Mouse (Mus musculus) liver, embryonic 15.5 days (tissue): ENCODE data around the gene Ccdc83. TPM values are rescaled to one million over a fixed set of nuclear protein-coding genes. Genes with fewer than 3 reads are reported as not detected.
"Not testable (repeated sequence)": the region's sequence is repeated elsewhere in the genome, so short reads cannot be mapped to it uniquely, and the experiment has no call there.

ENCODE experiments used
- ATAC-seq: fragments of 200-750 bp; cut with Nextera tagmentation; 2 replicates; pipeline ENCODE4 v1.8.0; 2017; ENCODE audit warnings: moderate number of reproducible peaks, mild to moderate bottlenecking, moderate library complexity; ENCODE audit not compliant: insufficient read depth
- H3K27ac ChIP-seq: fragments of 300-500 bp; sonication (generic); replicated peaks from 2 replicates; pipeline ENCODE4 v1.5.1; 2015; ENCODE audit warnings: mild to moderate bottlenecking, inconsistent platforms
- H3K27me3 ChIP-seq: fragments of 300-500 bp; sonication (generic); 2 replicates; pipeline ENCODE4 v1.6.1; 2015; ENCODE audit warnings: mild to moderate bottlenecking, inconsistent platforms
- H3K36me3 ChIP-seq: fragments of 300-500 bp; sonication (generic); replicated peaks from 2 replicates; pipeline ENCODE4 v1.6.1; 2015; ENCODE audit warnings: moderate library complexity, mild to moderate bottlenecking, inconsistent platforms
- H3K4me1 ChIP-seq: fragments of 300-500 bp; sonication (generic); replicated peaks from 2 replicates; pipeline ENCODE4 v1.6.1; 2015; ENCODE audit warnings: inconsistent platforms
- H3K4me2 ChIP-seq: fragments of 300-500 bp; sonication (generic); 2 replicates; pipeline ENCODE4 v1.6.1; 2015; ENCODE audit warnings: moderate library complexity, mild to moderate bottlenecking, inconsistent platforms
- H3K4me3 ChIP-seq: fragments of 300-500 bp; sonication (generic); replicated peaks from 2 replicates; pipeline ENCODE4 v1.5.1; 2015; ENCODE audit warnings: mild to moderate bottlenecking, inconsistent platforms
- H3K9ac ChIP-seq: fragments of 300-500 bp; sonication (generic); 2 replicates; pipeline ENCODE4 v1.6.1; 2015; ENCODE audit warnings: moderate library complexity, mild to moderate bottlenecking, inconsistent platforms
- H3K9me3 ChIP-seq: fragments of 300-500 bp; sonication (generic); replicated peaks from 2 replicates; pipeline ENCODE4 v1.6.1; 2016; ENCODE audit warnings: inconsistent platforms
- WGBS: fragments of 180-500 bp; shearing (Covaris S2); methylation state at CpG from one replicate; pipeline ENCODE4 v1.1.7; 2015; ENCODE audit warnings: mixed read lengths; ENCODE audit not compliant: insufficient replicate concordance; 5-methylcytosine and 5-hydroxymethylcytosine counted together
- polyA plus RNA-seq: library from polyadenylated mRNA; unstranded; fragments of >200 nt; fragmentation: Nextera tagmentation; extraction: Ambion mirVana; gene quantifications from 2 replicates; pipeline ENCODE4 v1.2.1, GENCODE M21; 2015

The Ccdc83 gene
- polyA plus RNA-seq, 1 experiment from 2014 or later = not detected

DNA sequence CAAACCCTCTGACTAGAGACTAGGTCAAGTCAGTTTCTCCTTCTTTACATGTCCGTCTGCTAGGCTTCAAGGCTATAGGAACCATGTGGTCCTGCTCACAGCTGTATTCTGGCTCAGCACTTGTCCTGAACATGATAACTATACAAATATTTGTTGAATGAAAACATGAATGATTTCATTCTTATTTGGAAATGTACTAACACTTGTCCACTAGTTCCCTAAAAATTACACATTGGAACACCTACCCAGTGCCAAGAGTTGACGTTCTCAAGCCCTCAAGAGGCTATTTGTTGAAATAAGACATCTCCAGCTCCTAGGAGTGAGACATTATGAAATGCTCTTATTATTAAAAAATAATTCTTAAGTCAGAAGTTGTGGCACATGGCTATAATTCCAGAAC, 6.9 kb downstream of the Ccdc83 start:
- Histone ChIP-seq H3K4me3 (no peak overlapping the region), H3K36me3 (no peaks in the 10 kb centered on the region), H3K27me3 (no peaks in the 10 kb centered on the region), H3K4me2 (no peak overlapping the region), H3K4me1 (no peaks in the 10 kb centered on the region), H3K27ac (no peak overlapping the region), H3K9me3 (no peaks in the 10 kb centered on the region), H3K9ac (no peak overlapping the region)
- no peak for ATAC-seq
- WGBS = 69% methylated on average over 2 of the region's 2 CpGs

DNA sequence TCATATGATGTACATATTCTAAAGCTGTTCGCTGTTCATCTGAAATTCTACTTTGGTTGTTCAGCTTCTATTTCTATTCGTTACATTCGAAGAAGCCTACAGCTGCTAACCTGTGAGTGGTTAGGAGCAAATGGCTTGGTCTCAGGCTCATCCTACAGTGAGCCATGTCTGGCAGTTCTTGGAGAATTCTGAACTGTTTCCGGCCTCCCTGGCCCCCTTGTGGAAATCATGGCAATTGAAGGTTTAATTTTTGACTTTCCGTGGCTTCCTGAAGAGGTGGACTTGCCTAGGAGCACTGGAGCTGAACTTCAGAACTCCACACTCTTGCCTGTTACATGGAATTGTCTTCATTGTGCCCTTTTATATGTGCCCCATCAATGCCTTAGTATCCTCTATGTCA, 12.6 kb downstream of the Ccdc83 start:
- no peak overlapping the region for H3K4me3 ChIP-seq
- H3K4me1 ChIP-seq = peaks cover 8% of the 10 kb centered on the region; the same call in 1 of the 2 replicates
- no peak overlapping the region for H3K4me2 ChIP-seq
- no peak for ATAC-seq
- no peaks in the 10 kb centered on the region for H3K27me3 ChIP-seq
- no peak overlapping the region for H3K27ac ChIP-seq
- WGBS = 59% methylated on average over 5 of the region's 5 CpGs
- H3K9me3 ChIP-seq = no peaks in the 10 kb centered on the region
- H3K9ac ChIP-seq = no peak overlapping the region
- H3K36me3 ChIP-seq = no peaks in the 10 kb centered on the region

DNA sequence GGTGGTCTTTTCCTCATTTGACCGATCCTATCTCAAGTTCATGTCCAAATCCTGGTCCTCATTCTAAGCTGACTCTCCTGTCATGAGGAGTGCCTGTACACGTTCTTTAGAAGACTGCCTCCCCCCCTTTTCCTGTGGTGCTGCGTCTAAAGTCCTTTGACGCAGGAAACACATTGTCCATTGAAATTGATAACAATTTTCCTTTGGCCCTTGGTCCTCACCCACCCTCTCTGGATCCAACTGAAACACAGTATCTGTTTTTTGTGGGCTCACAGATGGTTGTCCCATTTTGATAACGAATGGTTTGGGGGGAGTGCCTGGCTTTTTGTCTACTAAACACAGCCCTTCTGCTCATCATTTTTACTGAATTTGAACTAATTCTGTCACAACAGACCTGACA, 21.9 kb downstream of the Ccdc83 start:
- 11% methylated on average over 5 of the region's 5 CpGs for WGBS
- no peak overlapping the region for H3K27ac ChIP-seq
- no peak overlapping the region for H3K9ac ChIP-seq
- no peaks in the 10 kb centered on the region for H3K36me3 ChIP-seq
- no peaks in the 10 kb centered on the region for H3K27me3 ChIP-seq
- H3K4me1 ChIP-seq = peaks cover 10% of the 10 kb centered on the region
- ATAC-seq = peak; percentile 47
- H3K4me3 ChIP-seq = no peak overlapping the region
- no peaks in the 10 kb centered on the region for H3K9me3 ChIP-seq
- H3K4me2 ChIP-seq = no peak overlapping the region

DNA sequence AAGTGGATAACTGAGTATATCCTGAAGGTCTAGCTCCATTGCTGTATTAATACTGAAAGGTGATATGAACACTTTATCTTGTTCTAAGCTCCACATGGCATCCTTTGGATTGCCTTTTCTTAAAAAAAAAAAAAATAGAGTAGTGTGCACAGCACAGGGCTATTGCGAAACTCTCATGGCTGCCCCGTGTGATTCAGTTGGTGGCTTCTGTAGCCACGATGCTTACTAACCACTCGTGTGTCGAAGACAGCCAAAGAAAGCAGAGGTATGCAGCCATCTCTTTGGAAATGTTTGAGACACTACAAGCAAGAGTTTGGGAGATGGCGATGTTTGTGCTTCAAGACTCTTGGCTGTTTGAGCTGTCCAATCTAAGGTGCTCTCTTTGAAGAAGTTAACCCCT, 22.4 kb downstream of the Ccdc83 start:
- no peak overlapping the region for H3K9ac ChIP-seq
- H3K4me3 ChIP-seq = no peak overlapping the region
- WGBS = 29% methylated on average over 6 of the region's 6 CpGs
- H3K4me1 ChIP-seq = peaks cover 10% of the 10 kb centered on the region
- H3K27me3 ChIP-seq = no peaks in the 10 kb centered on the region
- H3K9me3 ChIP-seq = no peaks in the 10 kb centered on the region
- no peak overlapping the region for H3K27ac ChIP-seq
- no peak overlapping the region for H3K4me2 ChIP-seq
- H3K36me3 ChIP-seq = no peaks in the 10 kb centered on the region
- ATAC-seq = no peak

DNA sequence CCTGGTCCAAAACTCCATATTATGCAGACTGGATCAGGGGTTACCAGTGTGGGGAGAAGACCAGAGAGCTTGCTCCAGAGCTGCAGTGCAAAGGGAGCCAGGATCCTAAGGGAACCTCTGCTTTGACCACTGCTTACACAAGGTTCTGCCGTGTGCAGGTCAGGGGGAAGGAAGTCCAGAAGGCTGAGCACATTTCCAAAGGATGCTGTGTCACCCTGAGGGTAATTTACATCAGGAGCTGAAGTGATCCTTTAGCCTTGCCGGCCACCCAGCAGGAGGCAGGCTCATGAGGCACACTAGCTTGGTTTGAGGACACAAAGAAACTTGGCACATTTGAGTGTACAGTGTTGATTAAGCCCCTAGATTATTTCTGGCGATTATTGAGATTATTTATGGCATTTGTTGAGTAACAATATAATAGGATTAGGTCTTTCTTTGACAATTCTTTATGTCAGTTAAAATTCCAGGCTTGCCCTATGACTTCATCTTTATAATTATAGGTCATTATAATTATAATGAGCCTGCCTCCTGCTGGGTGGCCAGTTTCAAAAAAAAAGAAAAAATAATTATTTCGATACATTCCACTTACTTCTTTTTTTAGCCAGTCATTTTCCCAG, 29.2 kb downstream of the Ccdc83 start:
- no peak for ATAC-seq
- Histone ChIP-seq H3K4me1 (no peaks in the 10 kb centered on the region), H3K9me3 (no peaks in the 10 kb centered on the region), H3K36me3 (no peaks in the 10 kb centered on the region), H3K9ac (no peak overlapping the region), H3K27me3 (no peaks in the 10 kb centered on the region), H3K4me2 (no peak overlapping the region), H3K27ac (no peak overlapping the region), H3K4me3 (no peak overlapping the region)
- WGBS = 37% methylated on average over 4 of the region's 4 CpGs

DNA sequence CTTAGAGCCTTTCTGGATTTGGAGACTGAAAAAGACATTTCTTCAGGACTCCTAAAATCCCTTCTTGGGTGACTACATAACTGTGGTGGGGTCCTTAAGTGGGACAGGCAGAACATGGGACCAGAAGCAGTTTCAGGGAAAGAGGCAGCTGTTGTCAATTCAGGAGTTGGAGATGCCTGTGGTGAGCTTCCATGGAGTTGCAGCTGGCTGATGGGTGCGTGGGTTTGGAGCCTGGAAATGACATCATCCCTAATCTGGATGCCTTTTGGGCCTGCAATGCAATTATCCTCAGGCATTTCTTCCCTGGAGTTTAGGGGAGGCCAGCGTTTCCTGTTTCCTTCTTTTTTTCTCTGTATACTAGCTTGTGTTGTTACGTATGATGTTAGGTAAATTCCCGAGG, 31.7 kb downstream of the Ccdc83 start:
- H3K4me2 ChIP-seq = no peak overlapping the region
- no peaks in the 10 kb centered on the region for H3K4me1 ChIP-seq
- no peak for ATAC-seq
- H3K4me3 ChIP-seq = no peak overlapping the region
- no peaks in the 10 kb centered on the region for H3K9me3 ChIP-seq
- H3K9ac ChIP-seq = no peak overlapping the region
- 37% methylated on average over 4 of the region's 4 CpGs for WGBS
- H3K36me3 ChIP-seq = no peaks in the 10 kb centered on the region
- no peaks in the 10 kb centered on the region for H3K27me3 ChIP-seq
- no peak overlapping the region for H3K27ac ChIP-seq

DNA sequence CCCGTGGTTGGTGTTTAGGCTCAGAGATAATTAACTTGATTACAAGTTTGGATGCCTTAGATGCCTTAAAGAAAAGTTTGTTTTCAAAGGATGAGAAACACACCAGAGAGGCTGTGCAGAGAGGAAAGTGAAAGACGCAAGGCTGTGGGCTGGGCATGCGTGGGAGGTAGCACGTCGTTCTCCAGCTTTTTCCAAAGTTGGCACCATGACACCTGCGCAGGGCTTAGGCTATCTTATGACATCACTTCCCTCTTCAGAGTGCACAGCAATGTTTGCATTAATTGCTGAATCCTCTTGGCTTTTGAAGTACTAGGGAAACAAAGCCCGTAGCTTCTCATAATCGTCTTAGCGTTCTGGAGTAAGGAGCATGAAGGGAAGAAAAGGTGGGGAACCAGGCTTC, 34.1 kb downstream of the Ccdc83 start:
- H3K4me2 ChIP-seq = no peak overlapping the region
- no peak overlapping the region for H3K9ac ChIP-seq
- H3K27ac ChIP-seq = no peak overlapping the region
- H3K36me3 ChIP-seq = no peaks in the 10 kb centered on the region
- H3K9me3 ChIP-seq = no peaks in the 10 kb centered on the region
- H3K4me3 ChIP-seq = no peak overlapping the region
- no peak for ATAC-seq
- H3K27me3 ChIP-seq = no peaks in the 10 kb centered on the region
- 77% methylated on average over 9 of the region's 9 CpGs for WGBS
- H3K4me1 ChIP-seq = no peaks in the 10 kb centered on the region

DNA sequence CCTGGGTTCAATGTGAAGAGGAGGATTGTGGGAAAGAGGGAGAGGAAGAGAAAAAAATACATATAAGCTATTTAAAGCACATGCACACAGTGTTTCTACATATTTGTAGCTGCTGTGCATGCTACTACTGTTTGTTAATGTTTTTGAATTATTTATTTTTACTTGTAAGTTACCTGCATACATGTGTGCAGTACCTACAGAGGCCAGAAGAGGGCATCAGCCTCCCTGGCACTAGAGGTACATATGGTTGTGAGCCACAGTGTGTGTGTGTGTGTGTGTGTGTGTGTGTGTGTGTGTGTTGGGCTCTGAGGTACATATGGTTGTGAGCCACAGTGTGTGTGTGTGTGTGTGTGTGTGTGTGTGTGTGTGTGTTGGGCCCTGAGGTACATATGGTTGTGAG, 36.7 kb downstream of the Ccdc83 start:
- not testable (repeated sequence) for ATAC-seq, H3K36me3 ChIP-seq, H3K9ac ChIP-seq, H3K4me3 ChIP-seq, H3K27me3 ChIP-seq, H3K27ac ChIP-seq, H3K4me1 ChIP-seq, H3K4me2 ChIP-seq, H3K9me3 ChIP-seq

DNA sequence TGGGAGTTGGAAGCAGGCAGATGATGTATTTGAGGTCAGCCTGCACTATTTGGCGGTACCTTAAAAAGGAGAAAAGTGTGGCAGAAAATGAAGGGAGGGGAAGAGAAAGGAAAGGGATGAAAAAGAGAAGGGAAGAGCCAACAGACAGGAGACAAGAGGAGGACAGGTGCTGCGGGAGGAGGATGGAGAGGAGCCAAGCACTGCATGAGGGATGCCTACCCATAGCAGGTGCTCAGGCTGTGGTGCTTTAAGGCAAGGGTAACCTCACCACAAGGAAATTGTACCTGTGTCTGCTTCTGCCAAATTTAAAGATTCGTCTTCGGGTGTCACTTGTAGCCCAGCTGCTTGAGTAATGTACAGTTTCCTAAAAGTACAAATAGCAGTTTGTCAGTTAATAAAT, 37.5 kb downstream of the Ccdc83 start:
- 64% methylated on average over 4 of the region's 4 CpGs for WGBS
- Histone ChIP-seq H3K27me3 (no peaks in the 10 kb centered on the region), H3K9ac (no peak overlapping the region), H3K9me3 (no peaks in the 10 kb centered on the region), H3K4me2 (no peak overlapping the region), H3K27ac (no peak overlapping the region), H3K36me3 (no peaks in the 10 kb centered on the region), H3K4me1 (no peaks in the 10 kb centered on the region), H3K4me3 (no peak overlapping the region)
- no peak for ATAC-seq

DNA sequence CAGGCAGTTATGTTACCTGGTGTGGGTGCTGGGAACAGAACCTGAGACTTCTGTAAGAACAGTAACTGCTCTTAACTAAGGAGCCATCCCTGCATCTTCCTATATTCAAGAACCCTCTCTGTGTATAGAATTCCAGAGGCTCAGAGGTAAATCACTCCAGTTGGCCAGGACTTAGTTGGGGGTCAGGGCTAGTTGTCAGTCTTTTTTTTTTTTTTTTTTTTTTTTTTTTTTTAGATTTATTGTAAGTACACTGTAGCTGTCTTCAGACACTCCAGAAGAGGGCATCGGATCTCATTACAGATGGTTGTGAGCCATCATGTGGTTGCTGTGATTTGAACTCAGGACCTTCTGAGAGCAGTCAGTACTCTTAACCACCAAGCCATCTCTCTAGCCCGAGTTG, 44.1 kb downstream of the Ccdc83 start:
- no peaks in the 10 kb centered on the region for H3K36me3 ChIP-seq
- H3K4me2 ChIP-seq = no peak overlapping the region
- no peak overlapping the region for H3K27ac ChIP-seq
- H3K9ac ChIP-seq = no peak overlapping the region
- no peak overlapping the region for H3K4me3 ChIP-seq
- no peaks in the 10 kb centered on the region for H3K27me3 ChIP-seq
- H3K9me3 ChIP-seq = no peaks in the 10 kb centered on the region
- ATAC-seq = no peak
- H3K4me1 ChIP-seq = no peaks in the 10 kb centered on the region
- 48% methylated on average over 2 of the region's 2 CpGs for WGBS

DNA sequence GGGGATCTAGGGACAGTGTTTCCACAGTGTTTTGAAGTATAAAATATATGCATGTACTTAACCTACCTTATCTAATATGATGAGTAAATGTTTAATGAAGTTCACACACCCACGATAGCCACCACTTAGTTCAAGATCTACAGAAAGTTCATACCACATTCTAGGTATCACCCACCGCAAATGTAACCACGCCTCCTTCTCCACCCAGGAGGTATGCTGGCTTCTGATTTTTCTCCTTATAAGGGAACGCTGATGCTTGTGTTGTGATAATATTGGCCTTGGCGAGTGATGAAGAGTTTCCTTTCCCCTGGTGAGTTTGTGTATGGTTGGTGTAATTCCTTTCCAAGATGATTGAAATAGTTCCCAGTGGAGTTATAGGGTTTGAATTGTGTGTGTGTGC, 47.5 kb downstream of the Ccdc83 start:
- H3K9me3 ChIP-seq = no peaks in the 10 kb centered on the region
- H3K27me3 ChIP-seq = no peaks in the 10 kb centered on the region
- H3K4me2 ChIP-seq = no peak overlapping the region
- no peak overlapping the region for H3K9ac ChIP-seq
- ATAC-seq = no peak
- WGBS = 49% methylated on average over 5 of the region's 5 CpGs
- no peaks in the 10 kb centered on the region for H3K4me1 ChIP-seq
- no peak overlapping the region for H3K4me3 ChIP-seq
- H3K36me3 ChIP-seq = no peaks in the 10 kb centered on the region
- no peak overlapping the region for H3K27ac ChIP-seq

DNA sequence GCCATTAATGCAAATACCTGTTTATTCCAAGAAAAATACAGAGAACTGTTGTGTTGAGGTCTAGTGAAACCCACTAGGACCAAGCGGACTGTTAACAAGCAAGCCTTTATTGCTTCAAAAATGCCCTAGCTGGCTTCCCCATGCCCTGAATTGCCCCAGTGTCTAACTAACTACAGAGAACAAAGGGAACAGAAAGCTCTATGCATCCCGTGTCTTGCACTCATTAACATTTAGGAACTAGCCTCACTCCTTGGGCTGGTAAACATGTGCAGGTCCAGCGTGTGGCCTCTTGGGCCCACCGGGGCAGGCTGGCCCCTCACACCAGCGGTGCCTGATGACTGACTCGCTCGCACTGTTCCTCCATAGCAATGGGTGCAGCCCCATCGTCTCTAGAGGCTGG, 49.1 kb downstream of the Ccdc83 start:
- Histone ChIP-seq H3K4me2 (no peak overlapping the region), H3K4me1 (no peaks in the 10 kb centered on the region), H3K27me3 (no peaks in the 10 kb centered on the region), H3K9ac (no peak overlapping the region), H3K27ac (no peak overlapping the region), H3K4me3 (no peak overlapping the region), H3K36me3 (no peaks in the 10 kb centered on the region), H3K9me3 (no peaks in the 10 kb centered on the region)
- 71% methylated on average over 8 of the region's 8 CpGs for WGBS
- no peak for ATAC-seq
